Mouse (Mus musculus) layer of hippocampus, adult 9-11 months (tissue): ENCODE results near the gene Ngef.

Experiments used
- DNase-seq: peaks from one replicate; pipeline ENCODE4 v3.0.0; 2022

The Ngef gene

DNA sequence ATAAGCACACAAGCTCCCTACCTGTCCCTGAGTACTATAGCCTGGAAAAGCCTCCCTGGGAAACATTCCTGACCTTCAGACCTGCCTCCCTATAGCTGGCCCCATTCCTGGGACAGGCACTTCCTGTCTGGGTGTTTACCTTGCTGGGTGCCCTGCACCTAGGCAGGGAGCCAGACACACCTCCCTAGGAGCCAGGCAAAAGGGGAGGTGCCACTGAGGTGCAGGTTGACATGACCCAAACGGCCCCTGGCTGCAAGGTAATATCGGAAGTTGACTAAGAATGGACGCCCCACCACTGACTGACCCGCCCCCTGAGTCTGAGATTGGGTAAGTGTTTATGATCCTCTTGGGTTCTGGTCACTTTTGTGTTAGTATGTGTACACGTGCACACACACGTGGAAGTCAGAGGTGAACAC, at the start of gene Ngef:
TSS of gene Ngef (minus strand) at position 71 of the 416 bp plus-strand sequence.
- DNase-seq, result no peak

DNA sequence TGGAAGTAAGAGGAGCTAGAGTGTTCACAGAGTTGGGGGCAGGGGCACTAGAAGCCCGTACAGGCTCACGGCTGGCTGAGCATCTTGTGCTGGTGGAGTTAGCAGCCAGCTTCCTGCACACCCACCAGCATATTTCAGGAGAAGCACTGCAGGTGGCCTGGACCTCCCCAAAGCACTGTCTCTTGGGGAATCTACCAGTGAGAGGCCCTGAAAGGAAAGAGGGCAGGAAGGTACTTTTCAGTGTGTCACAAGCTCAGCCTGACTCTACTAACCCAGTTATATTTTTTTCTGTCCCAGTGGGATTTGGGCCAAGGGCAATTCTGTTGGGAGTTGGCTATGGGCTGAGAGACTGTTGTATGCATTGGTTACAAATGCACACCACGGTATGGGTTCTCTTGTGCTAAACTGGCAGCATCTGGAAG, 48.2 kb upstream of the Ngef start:
- DNase-seq, result no peak

DNA sequence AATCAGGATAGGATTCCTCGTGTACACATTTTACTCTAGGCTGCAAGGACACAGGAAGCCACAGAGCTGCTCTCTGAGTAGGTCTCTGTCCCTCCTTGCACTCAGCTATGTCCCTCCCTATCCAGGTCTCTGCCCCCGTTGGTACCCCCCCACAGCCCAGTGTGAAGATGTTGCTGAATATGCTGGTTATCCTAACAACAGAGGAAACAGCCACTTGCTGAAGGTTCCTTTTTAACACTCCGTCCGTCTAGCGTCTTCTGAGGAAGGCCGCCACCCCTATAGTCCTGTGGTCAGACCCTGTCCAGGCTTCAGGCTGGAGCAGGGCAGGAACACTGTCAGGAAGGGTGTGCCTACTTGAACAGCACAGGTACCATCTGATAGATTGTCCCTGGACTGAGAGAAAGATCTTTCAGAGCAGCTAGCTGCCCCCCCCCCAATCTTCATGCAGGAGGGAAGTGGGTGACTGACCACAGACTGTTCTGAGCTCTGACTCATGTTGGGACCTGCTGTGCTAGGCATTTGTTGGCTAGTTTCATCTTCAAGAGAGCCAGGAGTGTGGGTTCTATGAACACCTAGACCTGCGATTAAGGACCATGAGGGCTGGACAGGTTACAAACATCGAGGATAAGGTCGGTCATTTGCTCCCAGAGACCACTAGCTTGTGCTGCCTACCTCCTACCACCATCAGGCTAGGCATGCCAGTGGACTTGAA, 47.6 kb upstream of the Ngef start:
- DNase-seq, result no peak

DNA sequence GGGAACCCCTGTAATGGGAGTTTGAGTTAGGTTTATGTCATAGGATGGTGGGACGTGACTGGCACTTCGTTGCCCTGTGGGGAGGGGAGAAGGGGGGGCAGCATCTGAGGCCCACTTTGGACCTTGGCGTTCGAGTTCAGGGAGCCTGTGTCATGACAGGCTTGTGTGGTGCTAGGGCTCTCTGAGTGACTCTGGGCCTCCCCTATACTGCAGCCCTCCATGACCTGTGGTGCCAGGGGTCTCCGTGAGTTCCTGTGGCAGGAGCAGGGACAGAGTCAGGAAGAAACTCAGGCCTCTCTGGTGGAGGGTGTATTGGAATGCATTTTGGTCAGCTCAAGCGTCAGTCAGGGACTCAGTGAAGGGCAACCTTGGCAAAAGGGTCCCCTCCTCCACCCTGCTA, 47.0 kb upstream of the Ngef start:
- DNase-seq, result no peak

DNA sequence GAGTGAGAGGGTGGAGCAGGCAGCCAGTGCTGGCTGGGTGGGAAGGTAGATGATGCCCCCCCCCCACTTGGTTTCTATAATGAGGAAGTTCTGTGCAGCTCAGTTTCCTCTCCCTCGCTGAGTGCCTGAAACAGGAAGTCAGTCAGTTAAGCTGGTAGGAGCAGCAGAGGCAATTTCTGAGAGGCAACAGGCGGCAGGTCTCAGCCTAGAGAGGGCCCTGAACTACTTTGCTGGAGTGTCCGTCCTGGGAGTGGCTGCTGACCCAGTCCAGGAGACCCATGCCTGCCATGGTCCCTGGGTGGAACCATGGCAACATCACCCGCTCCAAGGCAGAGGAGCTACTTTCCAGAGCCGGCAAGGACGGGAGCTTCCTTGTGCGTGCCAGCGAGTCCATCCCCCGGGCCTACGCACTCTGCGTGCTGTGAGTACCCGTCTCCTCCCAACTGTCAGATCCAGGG, 46.6 kb upstream of the Ngef start, which contains the start of gene Inpp5d:
TSS of gene Inpp5d (plus strand) at position 102 of the 458 bp plus-strand sequence.
- peak; percentile 71 for DNase-seq

DNA sequence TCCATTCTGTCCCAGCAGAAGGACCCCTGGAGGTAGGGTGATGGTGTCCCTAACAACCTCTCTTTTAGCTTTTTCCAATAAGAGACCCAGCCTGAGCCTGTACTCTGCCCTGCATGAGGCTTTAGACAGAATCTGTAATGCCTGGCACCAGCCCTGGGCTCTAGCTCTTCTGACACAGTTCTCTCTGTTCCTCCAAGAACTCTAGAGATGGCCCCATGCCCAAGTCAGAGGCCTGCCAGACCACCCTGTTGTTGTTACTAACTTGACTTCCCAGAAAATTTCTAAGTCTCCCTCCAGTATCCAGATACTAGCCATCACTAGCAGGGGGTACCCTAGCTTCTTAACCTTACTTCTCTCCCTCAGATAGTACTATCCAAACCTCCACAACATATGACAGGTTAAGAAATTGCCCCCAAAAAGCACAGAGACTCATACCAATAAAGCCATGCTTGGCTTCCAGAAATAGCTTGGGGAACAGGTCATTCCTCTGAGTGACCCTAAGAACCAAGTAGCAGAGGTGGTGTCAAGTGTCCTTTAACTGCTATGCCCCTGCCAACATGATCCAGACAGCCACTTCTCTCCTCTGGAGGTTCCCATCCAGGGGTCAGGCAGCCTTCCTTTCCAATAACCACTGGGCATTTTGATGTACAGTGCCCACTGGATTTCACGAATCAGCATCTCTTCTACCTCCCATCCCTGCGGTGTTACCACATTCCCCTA, 41.1 kb upstream of the Ngef start:
- DNase-seq, result no peak

DNA sequence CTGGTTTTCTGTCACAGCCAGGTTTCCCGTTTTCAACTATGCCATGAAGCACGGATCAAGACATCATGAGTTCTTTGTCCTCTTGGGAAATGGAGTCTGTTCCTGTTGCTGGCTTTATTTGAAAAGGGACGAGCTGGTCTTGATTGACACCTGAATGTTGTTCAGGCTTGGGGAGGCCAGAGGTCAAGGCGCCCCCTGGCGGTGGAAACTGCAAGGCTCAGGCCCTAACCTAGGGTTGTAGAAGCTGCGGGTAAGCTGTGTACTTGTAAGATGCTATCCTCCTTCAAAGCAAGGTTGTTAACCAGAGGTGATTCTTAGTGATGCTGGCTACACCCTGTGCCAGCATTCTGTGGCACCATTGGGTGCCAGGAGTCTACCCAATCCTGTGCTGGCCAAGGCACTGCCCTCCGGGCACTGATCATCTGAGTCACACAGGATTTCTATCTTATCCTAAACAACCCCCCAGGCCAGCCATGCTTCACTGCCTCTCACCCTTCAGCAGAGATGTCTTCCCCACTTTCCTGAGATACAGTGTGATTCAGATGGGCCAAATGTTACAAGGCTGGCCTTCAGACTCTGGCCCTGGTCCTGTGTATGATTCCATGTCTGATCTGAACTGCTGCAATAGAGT, 34.9 kb upstream of the Ngef start:
- DNase-seq, result no peak

DNA sequence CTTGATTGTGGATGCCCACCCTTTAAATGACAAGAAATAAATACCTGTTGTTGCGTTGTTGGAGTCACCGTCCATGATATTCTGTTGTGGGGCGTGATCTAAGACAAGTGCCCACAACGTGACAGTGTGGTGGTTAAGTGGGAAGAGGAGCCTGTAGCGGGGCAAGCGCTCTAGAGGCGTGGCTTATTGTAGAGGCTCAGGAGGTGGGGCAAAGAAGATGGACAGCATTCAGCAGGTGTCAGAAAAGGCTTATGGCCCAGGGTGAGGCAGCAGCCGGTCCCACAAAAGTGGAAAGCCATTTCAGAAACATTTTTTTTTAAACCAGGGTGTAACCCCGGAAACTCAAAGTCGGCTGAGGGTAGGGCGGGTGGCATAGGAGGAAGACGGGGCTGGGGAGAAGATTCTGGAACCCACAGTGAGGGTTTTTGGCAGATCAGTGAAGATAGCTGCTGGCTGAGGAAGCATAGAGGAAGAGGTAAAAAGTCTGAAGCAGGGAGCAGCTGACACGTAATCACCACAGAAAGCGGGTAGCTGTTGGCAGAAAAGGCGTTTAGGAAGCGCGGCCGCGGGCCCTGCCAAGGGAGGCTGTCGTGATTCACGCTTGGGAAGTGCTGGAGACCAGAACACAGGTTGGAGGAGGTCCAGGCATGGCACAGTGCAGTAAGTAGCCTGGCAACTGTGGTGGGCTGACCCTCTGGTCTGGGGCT, 33.9 kb upstream of the Ngef start:
- peak; percentile 76 for DNase-seq

DNA sequence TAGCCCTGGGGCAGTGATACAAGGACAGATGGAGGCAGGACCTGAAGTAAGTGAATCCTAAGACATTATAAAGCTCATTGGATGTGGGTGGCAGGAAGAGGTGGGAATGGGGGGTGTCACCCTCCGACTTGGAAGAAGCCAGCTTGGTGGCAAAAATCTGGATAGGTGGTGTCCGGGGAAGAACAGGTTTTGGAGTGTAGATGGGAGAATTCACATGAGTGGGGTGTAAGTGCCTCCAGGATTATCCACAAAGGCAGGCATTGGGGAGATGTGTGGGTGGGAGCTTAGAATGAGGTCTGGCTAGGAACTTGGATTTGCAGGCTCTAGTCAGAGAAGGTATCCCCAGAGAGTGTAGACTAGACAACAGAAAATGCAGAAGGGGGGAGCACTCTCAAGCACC, 31.6 kb upstream of the Ngef start:
- DNase-seq, result no peak

DNA sequence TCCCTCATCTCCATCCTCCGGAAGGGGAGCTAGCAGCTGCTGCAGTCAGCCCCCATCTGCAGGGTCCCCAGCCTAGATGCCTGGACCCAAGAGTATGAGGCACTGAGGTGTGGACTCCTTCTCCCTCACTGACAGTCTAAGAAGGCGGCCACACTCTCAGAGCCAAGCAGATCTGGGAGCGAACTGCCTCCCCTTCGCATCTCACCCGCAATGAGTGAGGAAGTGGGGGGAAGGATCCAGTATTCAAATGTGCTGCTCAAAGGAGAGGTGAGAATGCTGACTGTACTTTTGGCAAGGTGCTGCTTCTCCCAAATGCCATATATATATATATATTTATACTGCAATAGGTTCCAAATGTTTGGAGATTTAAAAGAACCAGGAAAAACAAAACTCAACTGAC, 29.7 kb upstream of the Ngef start:
- no peak for DNase-seq

DNA sequence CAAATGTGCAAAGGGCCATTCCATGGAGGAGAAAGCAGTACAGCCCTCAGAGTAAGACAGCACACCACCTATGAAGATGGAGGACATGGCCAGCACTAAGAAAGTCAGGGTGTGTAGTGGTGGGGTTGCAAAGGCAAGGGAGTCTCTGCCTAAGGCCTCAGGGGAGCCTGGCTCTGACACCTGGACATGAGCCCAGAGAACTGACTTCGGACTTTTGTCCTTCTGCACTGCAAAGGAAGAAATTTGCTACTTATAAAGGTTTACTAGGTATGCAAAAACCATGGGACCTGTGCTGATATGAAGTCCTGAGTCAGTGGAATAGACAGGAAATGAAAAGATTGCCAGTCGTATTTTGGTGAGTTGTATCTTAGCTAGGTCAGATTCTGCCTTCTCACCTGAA, 28.1 kb upstream of the Ngef start:
- no peak for DNase-seq

DNA sequence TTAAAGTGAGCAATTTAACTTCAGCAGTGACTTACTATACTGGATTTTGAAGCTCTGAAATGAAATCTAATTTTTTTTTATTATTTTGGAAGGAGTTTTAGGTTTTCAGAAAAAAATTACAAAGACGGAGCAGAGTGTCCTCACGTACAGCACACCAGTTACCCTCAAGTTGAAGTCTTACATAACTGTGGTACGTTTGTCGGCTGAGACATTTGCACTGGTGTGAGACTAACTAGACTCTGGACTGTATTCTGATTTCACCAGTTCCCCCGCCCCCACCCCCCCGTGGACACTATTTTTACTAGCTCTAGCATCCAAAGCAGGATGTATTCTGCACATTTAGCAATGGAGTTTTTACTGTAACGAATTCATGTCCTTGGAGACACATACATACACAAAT, 26.9 kb upstream of the Ngef start:
- DNase-seq, result no peak

DNA sequence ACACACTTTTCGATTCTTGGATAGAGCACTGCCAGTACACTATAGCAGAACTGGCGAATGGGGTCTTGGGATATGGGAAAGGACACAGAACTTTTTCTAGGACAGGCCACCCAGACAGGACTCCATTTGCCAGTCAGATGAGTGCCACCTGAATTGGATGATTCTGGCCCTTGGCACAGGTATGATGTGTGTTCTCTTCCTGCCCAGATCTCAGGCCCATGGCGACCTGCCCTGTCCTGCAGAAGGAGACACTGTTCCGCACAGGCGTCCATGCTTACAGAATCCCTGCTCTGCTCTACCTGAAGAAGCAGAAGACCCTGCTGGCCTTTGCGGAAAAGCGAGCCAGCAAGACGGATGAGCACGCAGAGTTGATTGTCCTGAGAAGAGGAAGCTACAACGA, 21.0 kb upstream of the Ngef start:
- DNase-seq, result no peak

DNA sequence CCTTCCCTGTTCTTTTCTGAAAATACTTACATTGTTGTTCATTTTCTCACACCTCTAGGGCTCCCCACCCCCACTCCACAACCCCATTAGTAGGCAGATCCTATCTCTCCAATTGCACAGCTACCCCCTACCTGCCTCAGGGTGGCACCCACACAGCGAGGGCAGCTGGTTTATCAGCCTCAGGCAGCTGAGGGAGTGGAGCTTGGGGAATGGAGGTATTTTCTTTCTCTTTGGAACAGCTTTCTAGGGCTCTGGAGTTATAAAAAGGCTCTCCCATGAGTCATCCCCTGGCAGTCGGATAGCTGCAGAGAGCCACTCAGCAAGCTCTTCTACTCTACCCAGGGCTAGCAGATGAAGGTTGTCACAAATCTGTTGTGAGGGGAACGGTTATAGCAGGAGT, 20.6 kb upstream of the Ngef start:
- DNase-seq, result peak; percentile 61

DNA sequence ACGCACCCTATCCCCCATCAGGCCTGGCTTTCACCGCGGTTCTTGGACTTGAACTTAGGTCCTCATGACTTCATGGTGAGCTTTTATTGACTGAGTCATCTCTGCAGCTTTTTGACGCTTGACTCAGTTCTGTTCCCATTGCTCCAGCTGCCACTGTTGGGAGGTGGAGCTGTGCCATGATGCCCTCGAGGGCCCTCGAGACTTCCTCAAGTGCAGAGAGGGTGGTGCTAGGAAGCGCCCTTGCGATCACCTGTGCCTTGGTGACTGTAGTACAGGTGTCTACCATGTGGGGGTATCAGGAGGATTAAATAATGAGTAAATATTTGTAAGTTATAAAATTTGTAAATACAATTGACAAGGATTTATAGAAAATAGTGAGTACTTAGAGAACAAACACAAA, 16.3 kb upstream of the Ngef start:
- DNase-seq, result no peak

DNA sequence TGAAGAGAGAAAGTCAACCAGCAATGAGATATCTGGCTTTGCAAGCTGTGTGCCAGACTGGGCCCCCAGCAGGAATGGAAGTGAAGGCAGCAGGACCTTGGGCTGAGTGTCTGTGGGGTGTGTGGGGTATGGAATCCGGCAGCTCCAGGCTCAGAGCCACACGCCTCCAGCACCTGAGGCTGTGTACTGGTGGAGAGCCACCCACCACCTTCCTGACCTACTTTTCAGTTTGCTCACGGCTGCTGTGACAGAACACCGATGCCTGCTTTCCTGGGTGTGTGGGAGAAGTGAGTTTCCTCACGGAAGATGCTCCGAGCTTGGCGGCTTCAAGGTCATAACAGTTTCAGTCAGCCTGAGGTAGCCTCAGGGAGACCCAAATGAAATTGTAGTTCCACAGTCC, 15.5 kb upstream of the Ngef start:
- DNase-seq, result peak; percentile 29

DNA sequence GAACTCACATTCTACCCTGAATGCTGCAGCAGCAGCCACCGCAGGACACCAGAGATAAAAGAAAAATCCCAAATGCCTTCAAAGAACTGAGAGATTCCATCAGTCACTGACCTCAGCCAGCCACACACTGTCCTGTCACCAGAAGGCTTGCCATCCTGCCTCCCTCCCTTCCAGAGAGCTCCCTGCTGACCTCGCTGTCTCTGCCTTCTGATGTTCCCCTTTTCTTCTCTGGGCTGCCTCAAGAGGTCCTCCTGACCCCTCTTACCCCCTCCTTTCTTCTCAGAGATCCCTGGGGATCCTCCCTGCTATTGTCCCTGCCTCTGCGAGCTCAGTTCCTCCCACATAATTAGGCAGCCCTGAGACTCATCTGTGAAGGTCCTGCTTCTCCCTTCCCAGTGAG, 7.2 kb upstream of the Ngef start:
- DNase-seq, result no peak

DNA sequence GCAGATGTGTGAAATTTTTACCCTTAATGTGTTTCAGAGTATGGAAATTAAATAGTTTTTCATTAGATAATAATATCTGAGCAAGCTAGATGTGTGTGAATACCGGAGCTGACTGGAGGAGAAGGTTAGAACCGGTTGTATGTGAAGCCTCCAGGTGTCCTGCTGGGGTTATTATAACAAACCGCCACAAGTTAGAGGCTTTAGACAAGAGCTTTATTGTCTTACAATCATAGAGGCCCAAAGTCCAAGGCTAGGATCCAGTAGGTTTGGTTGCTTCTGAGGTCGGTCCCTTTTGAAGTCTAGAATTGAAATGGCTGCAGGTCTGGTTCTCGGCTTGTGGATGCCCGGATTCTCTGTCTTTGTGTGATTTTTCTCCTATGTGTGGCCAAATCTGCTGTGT, 5.3 kb upstream of the Ngef start:
- no peak for DNase-seq

DNA sequence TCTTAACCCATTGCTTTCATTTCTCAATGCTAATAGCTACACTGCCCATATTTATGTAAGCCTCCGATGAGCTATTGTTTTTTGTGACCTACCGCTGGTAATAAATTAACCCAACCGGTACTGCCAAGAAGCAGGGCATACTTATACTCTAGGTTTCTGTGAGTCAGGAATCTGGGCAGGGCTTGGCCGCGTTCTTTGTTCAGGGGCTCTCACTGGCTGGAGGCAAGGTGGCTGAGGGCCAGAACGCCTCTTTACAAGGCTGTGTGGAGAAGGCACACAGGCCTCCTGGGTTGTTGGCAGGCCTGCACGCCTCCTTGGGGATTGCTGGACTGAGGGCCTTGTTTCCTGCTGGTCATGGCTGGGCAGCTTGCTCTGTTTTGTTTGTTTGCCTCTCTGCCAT, 1.1 kb upstream of the Ngef start:
- peak; percentile 54 for DNase-seq

DNA sequence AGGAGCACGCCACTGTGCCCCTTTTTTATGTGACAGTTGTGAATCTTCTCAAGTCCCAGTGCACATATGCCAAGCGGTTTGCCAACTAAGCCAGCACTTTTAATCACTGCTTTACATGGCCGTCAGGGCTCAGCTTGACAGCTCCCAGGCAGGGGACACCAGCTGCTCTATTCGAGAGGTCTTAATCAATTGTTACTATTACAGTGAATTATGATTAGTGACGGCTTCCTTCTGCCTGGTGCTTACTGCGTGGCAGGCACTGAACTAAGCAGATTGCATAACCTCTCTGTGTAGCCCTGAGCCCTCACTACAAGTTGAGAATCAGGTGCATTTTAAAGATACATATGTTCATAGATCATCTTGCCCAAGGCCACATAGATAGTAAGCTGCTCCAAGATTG, 683 bp upstream of the Ngef start:
- peak; percentile 32 for DNase-seq

DNA sequence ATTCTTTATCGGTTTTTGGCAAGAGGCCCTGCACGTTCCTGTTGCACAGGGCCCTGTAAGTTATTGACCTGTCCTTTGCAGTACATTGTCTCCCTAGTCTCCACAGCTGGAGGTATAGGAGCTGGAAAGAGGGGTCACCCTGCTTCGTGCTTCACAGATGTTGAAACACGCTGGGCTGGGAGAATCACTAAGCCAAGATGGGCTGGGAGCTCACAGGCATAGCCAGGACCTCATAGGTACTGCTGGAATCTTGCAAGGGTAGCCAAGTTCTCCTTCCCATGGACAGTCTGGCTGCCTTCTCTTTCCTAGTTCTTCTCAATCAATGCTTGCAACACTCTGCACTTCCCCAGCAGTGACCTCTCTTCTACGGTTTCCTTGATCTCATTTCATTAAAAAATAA, 409 bp downstream of the Ngef start:
- DNase-seq, result no peak

DNA sequence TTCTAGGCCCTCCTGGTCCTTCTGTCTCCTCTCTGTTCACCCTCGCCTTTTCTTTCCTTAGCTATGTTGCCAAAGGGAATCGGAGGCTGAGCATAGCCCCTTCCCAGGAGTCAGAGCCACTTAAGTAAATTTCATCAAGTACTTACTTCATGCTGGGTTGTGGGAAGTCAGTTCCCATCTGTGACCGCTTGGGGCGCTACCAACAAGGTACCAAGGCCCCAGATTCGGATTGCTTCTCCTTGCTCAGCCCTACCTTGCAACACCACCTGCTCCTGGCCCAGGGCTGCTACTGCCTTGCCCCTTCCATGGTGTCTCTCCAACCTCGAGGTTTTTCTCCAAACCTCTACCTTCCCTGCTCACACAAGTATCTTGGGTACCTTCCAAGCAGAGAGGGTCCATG, 5.3 kb downstream of the Ngef start:
- no peak for DNase-seq

DNA sequence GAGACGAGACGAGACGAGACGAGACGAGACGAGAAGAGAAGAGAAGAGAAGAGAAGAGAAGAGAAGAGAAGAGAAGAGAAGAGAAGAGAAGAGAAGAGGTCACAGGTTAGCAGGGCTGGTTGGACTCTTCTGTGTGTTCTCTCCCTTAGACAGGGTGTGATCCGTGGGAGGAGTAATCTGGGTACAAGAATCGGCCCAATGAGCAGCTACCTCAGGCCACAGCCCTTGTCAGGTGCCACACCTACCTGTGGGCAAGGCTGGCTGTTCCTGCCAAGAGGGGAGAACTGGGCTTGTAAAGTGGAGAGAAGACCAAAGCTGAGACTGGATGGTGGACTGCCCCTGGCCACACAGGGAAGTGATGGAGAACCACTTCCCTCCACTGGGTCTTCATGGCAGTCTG, 7.9 kb downstream of the Ngef start:
- DNase-seq, result no peak

DNA sequence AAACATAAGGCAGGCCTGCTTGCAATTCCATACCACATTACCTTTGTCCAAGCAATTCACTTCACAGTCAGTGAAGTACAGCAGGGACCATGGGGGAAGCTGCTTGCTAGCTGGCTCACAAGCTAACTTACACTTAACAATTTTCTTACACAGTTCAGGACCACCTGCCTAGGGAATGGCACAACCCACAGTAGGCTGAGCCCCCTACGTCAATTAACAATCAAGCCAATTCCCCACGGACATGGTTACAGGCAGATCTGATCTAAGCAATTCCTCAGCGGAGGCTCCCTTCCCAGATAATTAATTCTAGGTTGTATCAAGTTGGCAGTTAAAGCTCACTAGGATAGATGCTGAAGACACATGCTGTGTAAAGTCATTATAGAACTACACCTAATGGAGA, 10.7 kb downstream of the Ngef start:
- DNase-seq, result no peak
